Mouse (Mus musculus) embryonic facial prominence, embryonic 14.5 days (tissue): ENCODE results near the gene Cmas. TPM values are rescaled to one million over a fixed set of nuclear protein-coding genes. Genes with fewer than 3 reads are reported as not detected.
A peak's percentile ranks its signal among the peaks of the same experiment; 100 is the strongest.

Experiments used
- ATAC-seq: fragments of 200-750 bp; cut with Nextera tagmentation; 2 replicates; pipeline ENCODE4 v1.8.0; 2017; ENCODE audit warnings: low read depth, moderate number of reproducible peaks, moderate TSS enrichment
- DNase-seq: peaks from one replicate; pipeline ENCODE4 v3.0.0-alpha.2; 2015; ENCODE audit warnings: low spot score
- H3K27ac ChIP-seq: fragments of 300-500 bp; sonication (generic); replicated peaks from 2 replicates; pipeline ENCODE4 v1.5.1; 2014; ENCODE audit warnings: low read depth, mild to moderate bottlenecking, low read length, moderate library complexity
- H3K27me3 ChIP-seq: fragments of 300-500 bp; sonication (generic); replicated peaks from 2 replicates; pipeline ENCODE4 v1.6.1; 2014; ENCODE audit warnings: low read length; ENCODE audit not compliant: control insufficient read depth, insufficient read depth
- H3K36me3 ChIP-seq: fragments of 300-500 bp; sonication (generic); 2 replicates; pipeline ENCODE4 v1.6.1; 2014; ENCODE audit warnings: low read length, mixed read lengths; ENCODE audit not compliant: control insufficient read depth, insufficient read depth
- H3K4me1 ChIP-seq: fragments of 300-500 bp; sonication (generic); 2 replicates; pipeline ENCODE4 v1.6.1; 2014; ENCODE audit warnings: antibody characterized with exemption, low read length; ENCODE audit not compliant: control insufficient read depth, insufficient read depth
- H3K4me2 ChIP-seq: fragments of 300-500 bp; sonication (generic); 2 replicates; pipeline ENCODE4 v1.6.1; 2014; ENCODE audit warnings: low read depth, mild to moderate bottlenecking, low read length, moderate library complexity, mixed read lengths
- H3K4me3 ChIP-seq: fragments of 300-500 bp; sonication (generic); 2 replicates; pipeline ENCODE4 v1.5.1; 2014; ENCODE audit warnings: low read depth, mild to moderate bottlenecking, low read length
- H3K9ac ChIP-seq: fragments of 300-500 bp; sonication (generic); 2 replicates; pipeline ENCODE4 v1.6.1; 2014; ENCODE audit warnings: low read depth, mild to moderate bottlenecking, low read length, moderate library complexity, mixed read lengths
- H3K9me3 ChIP-seq: fragments of 300-500 bp; sonication (generic); 2 replicates; pipeline ENCODE4 v1.6.1; 2016; ENCODE audit warnings: low read length; ENCODE audit not compliant: control insufficient read depth
- WGBS: fragments of 180-500 bp; shearing (Covaris S2); extraction: QIAGEN DNeasy Blood & Tissue Kit; methylation state at CpG from one replicate; pipeline ENCODE4 v1.1.7; 2014; 5-methylcytosine and 5-hydroxymethylcytosine counted together
- polyA plus RNA-seq: library from polyadenylated mRNA; unstranded; fragments of >200 nt; fragmentation: Nextera tagmentation; extraction: Ambion mirVana; gene quantifications from 2 replicates; pipeline ENCODE4 v1.2.1, GENCODE M21; 2014

Cmas gene
- polyA plus RNA-seq, 1 experiment from 2014 or later, result 95.6 TPM

DNA sequence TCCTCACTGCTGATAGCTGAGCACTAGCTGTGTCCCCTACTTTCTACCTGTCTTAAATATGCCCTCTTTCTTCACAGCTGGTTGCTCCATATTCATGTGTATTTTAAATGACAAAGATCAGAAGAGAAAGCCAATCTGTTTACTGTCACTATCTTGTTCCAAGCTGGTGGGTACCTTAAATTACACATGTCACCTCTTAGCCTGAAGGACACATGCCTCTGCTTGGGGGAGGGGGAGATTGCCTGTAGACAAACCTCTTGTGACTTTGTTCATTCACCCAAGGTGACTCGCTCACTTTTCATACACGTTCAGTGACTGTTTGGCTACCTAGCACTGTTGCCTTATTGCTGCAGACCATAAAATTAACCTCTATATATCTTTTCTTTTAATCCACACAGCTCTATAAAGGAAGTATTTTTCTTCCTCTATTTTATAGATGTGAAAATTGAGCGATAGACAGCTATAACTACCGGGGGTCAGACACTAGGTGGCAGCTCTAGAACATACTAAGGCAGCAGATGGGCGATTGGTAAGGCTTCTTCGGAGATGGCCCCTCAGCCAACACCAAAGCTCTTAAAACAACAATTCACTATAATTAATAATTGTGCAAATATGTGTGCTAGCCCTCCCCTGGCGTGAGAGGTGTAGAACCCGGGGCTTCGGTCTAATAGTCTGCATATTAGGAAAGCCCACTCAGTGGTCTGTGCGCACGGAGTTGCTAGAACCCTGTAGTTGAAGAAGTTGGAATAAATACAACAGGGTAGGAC lies 22.7 kb downstream of the Cmas start:
- ATAC-seq (peak; percentile 70), DNase-seq (peak; percentile 75)
- no peaks in the 10 kb centered on the region for H3K4me1 ChIP-seq
- WGBS, result 48% methylated on average over 11 of the region's 11 CpGs
- no peak overlapping the region for H3K9ac ChIP-seq
- no peak overlapping the region for H3K27ac ChIP-seq
- no peak overlapping the region for H3K4me3 ChIP-seq
- no peaks in the 10 kb centered on the region for H3K27me3 ChIP-seq
- H3K36me3 ChIP-seq, result peaks cover 11% of the 10 kb centered on the region
- no peak overlapping the region for H3K4me2 ChIP-seq
- no peaks in the 10 kb centered on the region for H3K9me3 ChIP-seq

DNA sequence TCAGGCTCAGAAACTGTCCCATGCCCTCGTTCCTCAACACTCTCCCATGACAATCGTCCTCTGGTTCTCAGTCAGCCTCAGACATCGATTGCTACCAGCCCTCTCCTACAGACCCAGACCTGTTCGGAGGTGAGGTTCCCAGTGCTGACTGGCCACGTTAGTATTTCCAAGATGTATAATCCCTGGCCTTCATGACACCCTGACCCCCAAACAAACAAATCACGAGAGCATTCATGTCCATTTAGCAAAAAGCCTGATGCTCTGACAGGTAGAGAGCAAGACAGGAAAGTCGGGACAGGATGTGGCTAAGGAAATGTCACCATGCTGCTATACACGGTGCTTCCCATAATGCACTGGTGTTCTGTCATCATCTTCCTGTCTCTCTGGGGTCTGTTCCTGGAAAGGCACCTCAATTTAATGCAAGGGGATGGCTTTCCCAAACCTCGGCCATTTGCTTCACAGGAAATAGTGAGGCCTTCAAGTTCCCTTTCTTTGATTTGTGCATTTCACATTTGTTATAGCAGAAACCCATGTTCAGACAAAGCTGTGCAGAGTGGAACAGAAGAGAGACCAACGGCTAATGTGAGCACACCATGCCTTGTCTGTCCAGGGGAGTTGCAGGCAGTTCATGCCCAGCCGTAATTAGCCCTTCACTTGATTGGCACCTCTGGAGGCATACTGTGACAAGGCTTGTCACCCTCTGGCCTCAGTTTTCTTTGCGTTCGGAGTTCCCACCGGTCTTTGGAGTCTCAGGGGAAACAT lies 23.5 kb downstream of the Cmas start:
- H3K4me1 ChIP-seq, result no peaks in the 10 kb centered on the region
- no peaks in the 10 kb centered on the region for H3K9me3 ChIP-seq
- H3K9ac ChIP-seq, result no peak overlapping the region
- no peak overlapping the region for H3K4me3 ChIP-seq
- H3K4me2 ChIP-seq, result no peak overlapping the region
- no peaks in the 10 kb centered on the region for H3K27me3 ChIP-seq
- peaks cover 5% of the 10 kb centered on the region; the same call in 1 of the 2 replicates for H3K36me3 ChIP-seq
- DNase-seq (peak; percentile 31), ATAC-seq (peak; percentile 44)
- WGBS, result 70% methylated on average over 14 of the region's 14 CpGs
- no peak overlapping the region for H3K27ac ChIP-seq

DNA sequence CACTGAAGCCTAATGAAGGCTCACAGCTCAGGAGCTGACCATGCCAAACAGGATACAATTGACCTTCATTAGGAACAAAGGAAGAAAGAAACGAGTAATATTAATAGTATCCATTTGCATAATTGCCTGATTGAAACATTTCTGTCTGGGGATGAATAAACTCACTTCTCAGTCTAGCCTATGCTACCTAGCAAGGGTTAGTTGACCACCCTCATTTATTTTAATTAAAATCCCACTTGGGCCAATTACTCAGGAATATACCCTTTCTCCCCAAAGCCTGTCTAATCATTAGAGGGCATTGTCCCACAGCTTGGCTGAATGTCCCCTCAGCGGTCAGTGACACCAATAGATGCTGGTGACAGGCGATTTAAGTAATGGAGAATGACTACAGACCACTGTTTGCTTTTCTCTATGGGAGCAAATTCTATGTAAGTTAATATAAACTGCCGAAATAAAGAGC lies 24.1 kb downstream of the Cmas start:
- Histone ChIP-seq H3K36me3 (no peaks in the 10 kb centered on the region), H3K4me2 (no peak overlapping the region), H3K27ac (no peak overlapping the region), H3K4me3 (no peak overlapping the region), H3K4me1 (no peaks in the 10 kb centered on the region), H3K27me3 (no peaks in the 10 kb centered on the region), H3K9me3 (no peaks in the 10 kb centered on the region), H3K9ac (no peak overlapping the region)
- ATAC-seq (no peak; the same call in 1 of the 2 replicates), DNase-seq (no peak)
- 77% methylated on average over 4 of the region's 4 CpGs for WGBS

DNA sequence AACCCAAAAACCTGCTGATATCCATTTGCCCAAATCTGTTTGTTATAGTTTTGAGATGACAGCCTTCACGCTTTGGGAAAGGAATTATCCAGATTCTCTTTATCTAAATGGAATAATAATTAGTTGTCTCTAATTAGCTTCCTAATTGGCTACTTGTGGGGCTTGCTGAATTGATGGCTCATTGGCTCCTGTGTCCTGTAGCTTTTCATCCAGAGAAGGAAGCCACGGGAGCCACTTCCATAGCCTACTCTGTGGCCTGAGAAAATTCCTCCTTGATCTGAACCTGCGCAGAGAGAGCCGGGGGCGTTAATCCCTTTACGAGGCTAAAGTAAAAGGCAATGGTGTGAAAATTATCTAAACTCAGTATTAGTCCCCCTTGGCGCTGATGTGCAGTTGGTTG lies 24.8 kb downstream of the Cmas start:
- no peak for ATAC-seq
- no peaks in the 10 kb centered on the region for H3K36me3 ChIP-seq
- WGBS, result 75% methylated on average over 7 of the region's 7 CpGs
- H3K4me3 ChIP-seq, result no peak overlapping the region
- no peak overlapping the region for H3K4me2 ChIP-seq
- H3K9me3 ChIP-seq, result no peaks in the 10 kb centered on the region
- DNase-seq, result no peak
- H3K27me3 ChIP-seq, result no peaks in the 10 kb centered on the region
- H3K9ac ChIP-seq, result no peak overlapping the region
- no peak overlapping the region for H3K27ac ChIP-seq
- no peaks in the 10 kb centered on the region for H3K4me1 ChIP-seq

DNA sequence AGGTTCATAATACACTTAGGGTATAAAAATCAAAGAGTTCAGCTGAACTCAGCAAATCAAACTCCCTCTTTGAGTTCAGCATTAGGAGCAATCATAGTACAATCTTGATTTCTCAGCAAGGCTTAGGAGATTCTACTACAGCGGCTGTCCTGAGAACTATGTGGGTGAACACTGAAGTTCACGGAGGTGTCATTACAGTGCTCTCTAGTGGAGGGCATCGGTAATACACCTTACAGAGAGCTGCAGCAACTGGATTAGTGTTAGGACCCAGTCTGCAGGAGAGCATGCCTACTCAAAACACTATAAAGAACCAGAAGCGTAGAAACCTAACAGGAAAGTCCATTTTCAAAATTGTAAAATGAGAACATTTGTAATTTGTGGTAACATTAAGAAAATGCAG lies 28.9 kb downstream of the Cmas start:
- DNase-seq, result no peak
- no peak overlapping the region for H3K4me2 ChIP-seq
- no peak for ATAC-seq
- no peaks in the 10 kb centered on the region for H3K9me3 ChIP-seq
- no peak overlapping the region for H3K9ac ChIP-seq
- H3K4me1 ChIP-seq, result no peaks in the 10 kb centered on the region
- H3K4me3 ChIP-seq, result no peak overlapping the region
- 30% methylated on average over 4 of the region's 4 CpGs for WGBS
- no peaks in the 10 kb centered on the region for H3K36me3 ChIP-seq
- H3K27ac ChIP-seq, result no peak overlapping the region
- no peaks in the 10 kb centered on the region for H3K27me3 ChIP-seq

DNA sequence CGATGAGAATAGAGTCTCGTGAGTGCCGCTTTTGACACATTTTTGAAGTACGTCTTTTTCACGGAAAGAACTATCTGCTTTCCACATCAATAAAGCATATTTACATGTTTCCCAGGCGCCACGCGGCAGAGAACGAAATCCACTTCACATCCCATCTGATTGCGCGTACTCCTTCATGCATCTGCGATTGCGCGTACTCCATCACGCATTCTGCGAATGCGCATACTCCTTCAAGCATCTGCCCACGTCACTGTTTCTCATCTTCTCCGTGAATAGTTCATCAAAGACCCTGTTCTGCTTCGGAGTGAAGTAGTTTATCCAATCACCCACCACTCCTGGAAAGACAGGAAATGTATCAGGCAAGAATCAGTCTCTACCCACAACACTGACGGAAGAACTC lies 29.6 kb downstream of the Cmas start:
- no peak overlapping the region for H3K4me3 ChIP-seq

DNA sequence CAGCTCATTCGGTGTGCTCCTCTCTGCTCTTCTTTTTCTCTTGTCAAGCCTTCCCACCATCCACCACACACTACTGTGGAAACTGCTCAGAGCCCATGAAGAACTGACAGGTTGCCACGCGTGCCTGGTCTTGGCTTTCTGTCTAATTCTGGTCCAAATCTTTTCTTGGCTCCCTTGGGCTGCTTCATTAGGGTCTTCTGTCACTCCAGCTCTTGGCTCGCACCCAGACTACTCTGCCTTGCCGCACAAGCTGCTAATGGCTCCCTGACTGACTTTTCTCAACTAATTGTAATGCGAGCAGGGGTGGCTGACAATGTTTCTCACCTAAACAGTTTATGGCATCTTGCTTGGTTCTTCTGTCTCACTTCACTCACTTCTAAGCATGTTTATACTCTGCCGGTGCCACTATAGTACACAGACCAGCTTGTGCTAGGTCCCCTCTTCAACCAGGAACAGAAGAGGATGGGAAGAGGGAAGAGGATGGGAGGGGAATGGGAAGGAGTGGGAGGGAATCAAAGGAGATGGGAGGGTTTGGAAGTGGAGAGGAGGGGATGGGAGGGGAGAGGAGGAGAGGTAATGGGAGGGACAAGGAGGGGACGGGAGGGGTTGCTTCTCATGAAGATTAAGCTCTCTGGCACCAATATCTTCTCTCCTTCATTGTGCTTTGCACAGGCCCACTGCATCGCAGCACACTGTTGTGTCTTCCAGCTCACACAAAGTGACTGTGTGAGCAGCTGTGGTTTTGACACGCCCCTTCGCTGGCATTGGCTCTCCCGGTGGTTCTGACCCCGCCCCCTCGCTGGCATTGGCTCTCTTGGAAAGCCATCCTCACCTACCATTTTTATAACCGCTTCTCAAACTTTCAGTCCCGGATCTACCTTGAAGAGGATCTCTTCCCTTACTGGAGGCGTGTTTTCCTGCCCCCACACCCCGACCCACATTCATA lies 31.8 kb downstream of the Cmas start:
- H3K27me3 ChIP-seq, result no peaks in the 10 kb centered on the region
- ATAC-seq (no peak), DNase-seq (no peak)
- 54% methylated on average over 18 of the region's 18 CpGs for WGBS
- no peak overlapping the region for H3K4me2 ChIP-seq
- no peak overlapping the region for H3K4me3 ChIP-seq
- H3K9me3 ChIP-seq, result no peaks in the 10 kb centered on the region
- no peak overlapping the region for H3K27ac ChIP-seq
- H3K36me3 ChIP-seq, result no peaks in the 10 kb centered on the region
- H3K4me1 ChIP-seq, result no peaks in the 10 kb centered on the region
- H3K9ac ChIP-seq, result no peak overlapping the region

More for the DNA sequence above, 29.6 kb downstream of the Cmas start:
- WGBS, result 83% methylated on average over 21 of the region's 21 CpGs
- Histone ChIP-seq H3K9me3 (no peaks in the 10 kb centered on the region), H3K27ac (no peak overlapping the region), H3K27me3 (no peaks in the 10 kb centered on the region), H3K36me3 (no peaks in the 10 kb centered on the region), H3K4me1 (no peaks in the 10 kb centered on the region), H3K9ac (no peak overlapping the region), H3K4me2 (no peak overlapping the region)
- ATAC-seq, result no peak
- DNase-seq, result no peak

DNA sequence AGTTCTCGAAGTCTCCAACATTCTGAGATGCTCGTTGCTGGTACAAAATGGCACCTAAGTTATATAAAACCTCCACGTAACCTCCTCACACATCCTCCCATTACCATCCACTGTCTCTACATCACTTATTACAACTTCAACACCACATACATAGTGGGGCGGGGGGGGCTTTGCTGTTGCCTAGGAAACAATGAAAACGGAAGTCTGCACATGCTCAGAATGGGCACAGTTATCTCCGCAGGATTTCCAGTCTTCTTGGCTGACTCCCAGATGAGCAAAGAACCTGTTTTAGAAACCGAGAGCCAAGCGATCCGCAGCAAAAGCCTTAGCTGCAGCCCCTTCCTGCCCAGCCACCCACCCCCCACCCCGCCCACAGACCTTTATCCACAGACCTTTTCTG lies 33.2 kb downstream of the Cmas start:
- no peaks in the 10 kb centered on the region for H3K4me1 ChIP-seq
- H3K27me3 ChIP-seq, result no peaks in the 10 kb centered on the region
- H3K4me3 ChIP-seq, result no peak overlapping the region
- H3K36me3 ChIP-seq, result no peaks in the 10 kb centered on the region
- H3K9me3 ChIP-seq, result no peaks in the 10 kb centered on the region
- DNase-seq (no peak), ATAC-seq (no peak)
- 86% methylated on average over 10 of the region's 10 CpGs for WGBS
- no peak overlapping the region for H3K4me2 ChIP-seq
- H3K9ac ChIP-seq, result no peak overlapping the region
- no peak overlapping the region for H3K27ac ChIP-seq
